Mouse (Mus musculus): ENCODE results near the gene Ddn. TPM values are rescaled to one million over a fixed set of nuclear protein-coding genes. Genes with fewer than 3 reads are reported as not detected.

Ddn gene
- polyA plus RNA-seq, 1 experiment from 2014 or later = 0.16 TPM

DNA sequence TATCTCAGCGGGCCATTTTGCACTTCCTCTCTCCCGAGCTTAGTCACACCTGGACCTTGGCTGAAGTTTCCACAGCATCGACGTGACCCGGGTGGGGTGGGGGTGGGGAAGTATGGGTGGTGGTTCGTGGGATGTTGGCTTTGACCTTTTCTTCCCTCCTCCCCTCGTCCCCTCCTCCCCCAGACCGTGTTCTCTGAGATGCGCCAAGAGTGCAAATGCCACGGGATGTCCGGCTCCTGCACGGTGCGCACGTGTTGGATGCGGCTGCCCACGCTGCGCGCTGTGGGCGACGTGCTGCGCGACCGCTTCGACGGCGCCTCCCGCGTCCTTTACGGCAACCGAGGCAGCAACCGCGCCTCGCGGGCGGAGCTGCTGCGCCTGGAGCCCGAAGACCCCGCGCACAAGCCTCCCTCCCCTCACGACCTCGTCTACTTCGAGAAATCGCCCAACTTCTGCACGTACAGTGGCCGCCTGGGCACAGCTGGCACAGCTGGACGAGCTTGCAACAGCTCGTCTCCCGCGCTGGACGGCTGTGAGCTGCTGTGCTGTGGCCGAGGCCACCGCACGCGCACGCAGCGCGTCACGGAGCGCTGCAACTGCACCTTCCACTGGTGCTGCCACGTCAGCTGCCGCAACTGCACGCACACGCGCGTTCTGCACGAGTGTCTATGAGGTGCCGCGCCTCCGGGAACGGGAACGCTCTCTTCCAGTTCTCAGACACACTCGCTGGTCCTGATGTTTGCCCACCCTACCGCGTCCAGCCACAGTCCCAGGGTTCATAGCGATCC, 16.9 kb downstream of the Ddn start:
- Histone ChIP-seq H3K27me3 (replicated peaks) (peaks cover 100% of the 10 kb centered on the region), H3K4me3 (peak overlapping the region; percentile 34), H3K9ac (0 out of 2 replicates have a peak overlapping the region, but pooled peaks have one; percentile 5), H3K4me2 (peak overlapping the region; percentile 52), H3K36me3 (no peaks in the 10 kb centered on the region), H3K9me3 (no peaks in the 10 kb centered on the region), H3K4me1 (peaks cover 49% of the 10 kb centered on the region), H3K27ac (replicated peaks) (no peak overlapping the region)
- ATAC-seq (ENCODE audit: extremely low read depth, insufficient number of reproducible peaks, low FRiP score, low TSS enrichment) = no peak
- WGBS = 1% methylated on average over 75 of the region's 75 CpGs

DNA sequence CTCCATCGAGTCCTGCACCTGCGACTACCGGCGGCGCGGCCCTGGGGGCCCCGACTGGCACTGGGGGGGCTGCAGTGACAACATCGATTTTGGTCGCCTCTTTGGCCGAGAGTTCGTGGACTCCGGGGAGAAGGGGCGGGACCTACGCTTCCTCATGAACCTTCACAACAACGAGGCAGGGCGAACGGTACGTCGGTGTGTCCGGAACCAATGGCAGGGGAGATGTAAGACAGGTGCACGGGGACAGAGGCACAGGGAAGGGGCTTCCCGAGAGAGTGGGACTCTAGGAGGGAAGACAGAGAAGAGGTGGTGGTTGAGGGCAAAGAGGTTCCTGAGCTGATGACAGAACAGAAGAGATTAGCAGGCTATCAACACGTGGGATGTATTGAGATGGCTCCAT, 17.5 kb downstream of the Ddn start:
- no peak overlapping the region for H3K27ac ChIP-seq (replicated peaks)
- peaks cover 45% of the 10 kb centered on the region for H3K4me1 ChIP-seq
- 1% methylated on average over 23 of the region's 23 CpGs for WGBS
- no peaks in the 10 kb centered on the region for H3K36me3 ChIP-seq
- H3K9ac ChIP-seq = no peak overlapping the region
- H3K4me2 ChIP-seq = peak overlapping the region; percentile 63
- H3K27me3 ChIP-seq (replicated peaks) = peaks cover 99% of the 10 kb centered on the region
- ATAC-seq (ENCODE audit: extremely low read depth, insufficient number of reproducible peaks, low FRiP score, low TSS enrichment) = no peak
- peak overlapping the region; percentile 42 for H3K4me3 ChIP-seq
- no peaks in the 10 kb centered on the region for H3K9me3 ChIP-seq

- Histone ChIP-seq H3K4me2 (peak overlapping the region; percentile 63), H3K4me1 (peaks cover 39% of the 10 kb centered on the region), H3K27ac (replicated peaks) (no peak overlapping the region), H3K36me3 (no peaks in the 10 kb centered on the region), H3K27me3 (replicated peaks) (peaks cover 99% of the 10 kb centered on the region), H3K4me3 (peak overlapping the region; percentile 42), H3K9me3 (no peaks in the 10 kb centered on the region), H3K9ac (0 out of 2 replicates have a peak overlapping the region, but pooled peaks have one; percentile 21)
- under 1% methylated on average over 12 of the region's 12 CpGs for WGBS
- no peak for ATAC-seq (ENCODE audit: extremely low read depth, insufficient number of reproducible peaks, low FRiP score, low TSS enrichment)
These were observed 18.1 kb downstream of the Ddn start for GRCm38 (mm10) chr15:98791221-98791620.

DNA sequence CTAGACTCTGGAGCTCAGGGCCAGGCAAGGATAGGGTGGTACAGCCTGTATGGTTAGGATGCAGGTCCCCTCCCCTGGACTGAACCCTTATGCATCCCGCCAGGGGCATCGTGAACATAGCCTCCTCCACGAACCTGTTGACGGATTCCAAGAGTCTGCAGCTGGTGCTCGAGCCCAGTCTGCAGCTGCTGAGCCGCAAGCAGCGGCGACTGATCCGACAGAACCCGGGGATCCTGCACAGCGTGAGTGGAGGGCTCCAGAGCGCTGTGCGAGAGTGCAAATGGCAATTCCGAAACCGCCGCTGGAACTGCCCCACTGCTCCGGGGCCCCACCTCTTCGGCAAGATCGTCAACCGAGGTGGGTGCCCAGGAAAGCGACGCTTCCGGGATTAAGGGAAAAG, 18.5 kb downstream of the Ddn start:
- Histone ChIP-seq H3K4me2 (peak overlapping the region; percentile 63), H3K9me3 (0 out of 2 replicates have a peak, but pooled peaks cover 2% of the 10 kb centered on the region), H3K27ac (replicated peaks) (no peak overlapping the region), H3K27me3 (replicated peaks) (peaks cover 97% of the 10 kb centered on the region), H3K4me1 (peaks cover 39% of the 10 kb centered on the region), H3K36me3 (no peaks in the 10 kb centered on the region), H3K9ac (0 out of 2 replicates have a peak overlapping the region, but pooled peaks have one; percentile 21), H3K4me3 (peak overlapping the region; percentile 42)
- no peak for ATAC-seq (ENCODE audit: extremely low read depth, insufficient number of reproducible peaks, low FRiP score, low TSS enrichment)
- WGBS = under 1% methylated on average over 23 of the region's 23 CpGs

GRCm38 (mm10) chr15:98789661-98790535, 19.4 kb downstream of the Ddn start, which contains the start of gene Wnt1:
TSS of gene Wnt1 (plus strand) at chr15:98789857.
- peak; percentile 31; the same call in 1 of the 2 replicates for ATAC-seq (ENCODE audit: extremely low read depth, insufficient number of reproducible peaks, low FRiP score, low TSS enrichment)
- Histone ChIP-seq H3K36me3 (no peaks in the 10 kb centered on the region), H3K9ac (no peak within 1 kb of the TSS), H3K4me1 (peaks cover 39% of the 10 kb centered on the region), H3K4me2 (peak within 1 kb of the TSS; percentile 63), H3K9me3 (0 out of 2 replicates have a peak, but pooled peaks cover 5% of the 10 kb centered on the region), H3K4me3 (peak within 1 kb of the TSS; percentile 42), H3K27me3 (replicated peaks) (peaks cover 97% of the 10 kb centered on the region), H3K27ac (replicated peaks) (no peak within 1 kb of the TSS)
- WGBS = 3% methylated on average over 51 of the region's 51 CpGs

DNA sequence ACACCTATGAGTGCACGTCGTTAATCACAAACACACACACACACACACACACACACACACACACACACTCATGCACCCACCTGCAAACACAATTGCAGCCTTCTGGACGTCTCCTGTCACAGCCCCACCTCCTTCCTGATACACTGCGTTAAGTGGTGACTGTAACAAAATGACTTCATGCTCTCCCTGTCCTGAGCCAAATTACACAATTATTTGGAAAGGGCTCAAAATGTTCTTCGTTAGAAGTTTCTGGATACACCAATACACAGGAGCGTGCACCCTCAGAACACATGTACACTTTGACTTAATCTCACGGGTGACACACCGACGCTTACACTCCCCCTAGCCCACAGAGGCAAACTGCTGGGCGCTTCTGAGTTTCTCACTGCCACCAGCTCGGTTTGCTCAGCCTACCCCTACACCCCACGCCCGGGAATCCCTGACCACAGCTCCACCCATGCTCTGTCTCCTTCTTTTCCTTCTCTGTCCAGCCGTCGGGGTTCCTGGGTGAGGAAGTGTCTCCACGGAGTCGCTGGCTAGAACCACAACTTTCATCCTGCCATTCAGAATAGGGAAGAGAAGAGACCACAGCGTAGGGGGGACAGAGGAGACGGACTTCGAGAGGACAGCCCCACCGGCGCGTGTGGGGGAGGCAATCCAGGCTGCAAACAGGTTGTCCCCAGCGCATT, 20.2 kb downstream of the Ddn start:
- 13% methylated on average over 24 of the region's 24 CpGs for WGBS
- 0 out of 2 replicates have a peak, but pooled peaks cover 5% of the 10 kb centered on the region for H3K9me3 ChIP-seq
- no peak for ATAC-seq (ENCODE audit: extremely low read depth, insufficient number of reproducible peaks, low FRiP score, low TSS enrichment)
- H3K27me3 ChIP-seq (replicated peaks) = peaks cover 95% of the 10 kb centered on the region
- H3K9ac ChIP-seq = no peak overlapping the region
- H3K4me3 ChIP-seq = peak overlapping the region; percentile 36
- H3K36me3 ChIP-seq = no peaks in the 10 kb centered on the region
- H3K4me2 ChIP-seq = peak overlapping the region; percentile 56
- peaks cover 39% of the 10 kb centered on the region for H3K4me1 ChIP-seq
- H3K27ac ChIP-seq (replicated peaks) = no peak overlapping the region

- no peak for ATAC-seq (ENCODE audit: extremely low read depth, insufficient number of reproducible peaks, low FRiP score, low TSS enrichment)
- Histone ChIP-seq H3K4me1 (peaks cover 33% of the 10 kb centered on the region), H3K27me3 (replicated peaks) (peaks cover 91% of the 10 kb centered on the region), H3K27ac (replicated peaks) (no peak overlapping the region), H3K4me3 (no peak overlapping the region), H3K9me3 (0 out of 2 replicates have a peak, but pooled peaks cover 5% of the 10 kb centered on the region), H3K4me2 (no peak overlapping the region), H3K9ac (no peak overlapping the region), H3K36me3 (no peaks in the 10 kb centered on the region)
- 36% methylated on average over 4 of the region's 4 CpGs for WGBS
These were observed 21.4 kb downstream of the Ddn start for GRCm38 (mm10) chr15:98787930-98788329.

- ATAC-seq (ENCODE audit: extremely low read depth, insufficient number of reproducible peaks, low FRiP score, low TSS enrichment) = no peak
- Histone ChIP-seq H3K27ac (replicated peaks) (no peak overlapping the region), H3K9ac (no peak overlapping the region), H3K4me1 (peaks cover 11% of the 10 kb centered on the region), H3K27me3 (replicated peaks) (peaks cover 89% of the 10 kb centered on the region), H3K36me3 (no peaks in the 10 kb centered on the region), H3K4me2 (no peak overlapping the region), H3K4me3 (no peak overlapping the region), H3K9me3 (0 out of 2 replicates have a peak, but pooled peaks cover 5% of the 10 kb centered on the region)
- WGBS = 31% methylated on average over 7 of the region's 7 CpGs
These were observed 23.5 kb downstream of the Ddn start for GRCm38 (mm10) chr15:98785744-98786143.

DNA sequence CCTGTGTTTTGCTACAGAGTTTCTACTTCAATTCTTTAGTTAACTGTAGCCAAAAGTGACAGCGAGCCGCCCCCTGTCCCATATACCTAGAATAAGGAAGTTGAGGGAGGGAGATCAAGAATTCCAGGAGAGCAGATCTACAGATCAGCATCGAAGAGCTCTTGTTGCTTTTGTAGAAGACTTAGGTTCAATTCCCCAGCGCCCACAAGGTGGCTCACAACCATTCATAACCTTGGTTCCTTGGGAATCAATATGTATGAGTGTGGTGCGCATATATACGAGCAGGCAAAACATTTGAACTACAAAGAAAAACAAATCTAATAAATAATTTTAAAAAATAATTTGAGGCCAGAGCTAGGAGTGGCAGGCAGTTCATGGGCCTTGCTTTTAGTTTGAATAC, 28.1 kb downstream of the Ddn start:
- no peak overlapping the region for H3K4me3 ChIP-seq
- 32% methylated on average over 6 of the region's 6 CpGs for WGBS
- no peak overlapping the region for H3K27ac ChIP-seq (replicated peaks)
- H3K27me3 ChIP-seq (replicated peaks) = peaks cover 91% of the 10 kb centered on the region
- H3K9me3 ChIP-seq = 0 out of 2 replicates have a peak, but pooled peaks cover 5% of the 10 kb centered on the region
- H3K9ac ChIP-seq = no peak overlapping the region
- no peaks in the 10 kb centered on the region for H3K36me3 ChIP-seq
- no peak for ATAC-seq (ENCODE audit: extremely low read depth, insufficient number of reproducible peaks, low FRiP score, low TSS enrichment)
- H3K4me1 ChIP-seq = peaks cover 32% of the 10 kb centered on the region
- H3K4me2 ChIP-seq = no peak overlapping the region

GRCm38 (mm10) chr15:98780573-98780972, 28.7 kb downstream of the Ddn start:
- 0 out of 2 replicates have a peak, but pooled peaks cover 1% of the 10 kb centered on the region for H3K9me3 ChIP-seq
- H3K4me2 ChIP-seq = 0 out of 2 replicates have a peak overlapping the region, but pooled peaks have one; percentile 10
- 0 out of 2 replicates have a peak, but pooled peaks have one; percentile 47 for ATAC-seq (ENCODE audit: extremely low read depth, insufficient number of reproducible peaks, low FRiP score, low TSS enrichment)
- no peak overlapping the region for H3K27ac ChIP-seq (replicated peaks)
- 10% methylated on average over 13 of the region's 13 CpGs for WGBS
- no peak overlapping the region for H3K4me3 ChIP-seq
- peaks cover 92% of the 10 kb centered on the region for H3K27me3 ChIP-seq (replicated peaks)
- H3K36me3 ChIP-seq = no peaks in the 10 kb centered on the region
- peaks cover 36% of the 10 kb centered on the region for H3K4me1 ChIP-seq
- no peak overlapping the region for H3K9ac ChIP-seq
